Mouse (Mus musculus) urinary bladder, adult 2 months (tissue): Measurements from ENCODE around the gene Senp2. TPM values are rescaled to one million over a fixed set of nuclear protein-coding genes. Genes with fewer than 3 reads are reported as not detected.
"Not testable (repeated sequence)": the region's sequence is repeated elsewhere in the genome, so short reads cannot be mapped to it uniquely, and the experiment has no call there.

Experiments
- DNase-seq: peaks from one replicate; pipeline ENCODE4 v3.0.0; 2022; ENCODE audit warnings: low spot score
- polyA plus RNA-seq: library from polyadenylated mRNA; depleted of rRNA; stranded (reverse); fragments of >200 nt; gene quantifications from 2 replicates; pipeline ENCODE4 v1.2.3, GENCODE M21; 2012; rRNA removed

Senp2 gene
- 36.8 and 37.0 TPM in 2 replicates for polyA plus RNA-seq

- peak; percentile 96 for DNase-seq
Measured at GRCm38 (mm10) chr16:22009099-22009584, at the start of gene Senp2. TSS of gene Senp2 (plus strand) at chr16:22009484.

GRCm38 (mm10) chr16:21965576-21965975 is 43.7 kb upstream of the Senp2 start:
- DNase-seq, result no peak

- no peak for DNase-seq
Measured at GRCm38 (mm10) chr16:21969874-21970273, 39.4 kb upstream of the Senp2 start.

- DNase-seq, result no peak
Measured at GRCm38 (mm10) chr16:21970536-21970935, 38.7 kb upstream of the Senp2 start.

- DNase-seq, result no peak
Measured at GRCm38 (mm10) chr16:21971446-21971845, 37.8 kb upstream of the Senp2 start.

GRCm38 (mm10) chr16:21976203-21976602 is 33.1 kb upstream of the Senp2 start:
- DNase-seq, result no peak

- DNase-seq, result no peak
Measured at GRCm38 (mm10) chr16:21977347-21977746, 31.9 kb upstream of the Senp2 start.

GRCm38 (mm10) chr16:21983146-21983545 is 26.1 kb upstream of the Senp2 start:
- DNase-seq, result no peak

GRCm38 (mm10) chr16:21983581-21983980 is 25.7 kb upstream of the Senp2 start:
- no peak for DNase-seq

- DNase-seq, result no peak
Measured at GRCm38 (mm10) chr16:21984091-21984490, 25.2 kb upstream of the Senp2 start.

GRCm38 (mm10) chr16:21986191-21986590 is 23.1 kb upstream of the Senp2 start:
- DNase-seq, result no peak

- no peak for DNase-seq
Measured at GRCm38 (mm10) chr16:21987956-21988355, 21.3 kb upstream of the Senp2 start.

- DNase-seq, result not testable (repeated sequence)
Measured at GRCm38 (mm10) chr16:21990893-21991292, 18.4 kb upstream of the Senp2 start.

GRCm38 (mm10) chr16:21991774-21992173 is 17.5 kb upstream of the Senp2 start:
- no peak for DNase-seq

GRCm38 (mm10) chr16:21995304-21995703 is 14.0 kb upstream of the Senp2 start, which contains the start of gene Liph:
TSS of gene Liph (minus strand) at chr16:21995663.
- DNase-seq, result peak; percentile 37

GRCm38 (mm10) chr16:21996402-21996801 is 12.9 kb upstream of the Senp2 start:
- no peak for DNase-seq

- no peak for DNase-seq
Measured at GRCm38 (mm10) chr16:21996881-21997641, 12.2 kb upstream of the Senp2 start.

- DNase-seq, result peak; percentile 29
Measured at GRCm38 (mm10) chr16:21998061-21998460, 11.2 kb upstream of the Senp2 start.

GRCm38 (mm10) chr16:21999941-22000690 is 9.2 kb upstream of the Senp2 start:
- DNase-seq, result no peak

GRCm38 (mm10) chr16:22001172-22001571 is 8.1 kb upstream of the Senp2 start:
- no peak for DNase-seq

- no peak for DNase-seq
Measured at GRCm38 (mm10) chr16:22001606-22002005, 7.7 kb upstream of the Senp2 start.

- DNase-seq, result no peak
Measured at GRCm38 (mm10) chr16:22009596-22009995, 312 bp downstream of the Senp2 start.

- no peak for DNase-seq
Measured at GRCm38 (mm10) chr16:22015569-22015968, 6.3 kb downstream of the Senp2 start.
